ENCODE assay signal across 16 mouse cellular contexts in genomic region chr9:42246688-42247087, GRCm38 (mm10).
"Had no signal": no experiment of that assay in that cellular context is flagged by ENCODE, and none has a peak within 500 bp of the region (broad histone marks: within the 10 kb centered on the region; RNA-seq: fewer than 3 reads in every experiment).

No protein-coding gene starts in this region.

- ATAC-seq: inflammation-experienced regulatory T-cells, adult 6 months; intestine, postnatal 0 days; liver, embryonic 12.5 days; midbrain, embryonic 13.5 days had no signal

- H3K27me3 ChIP-seq: liver, embryonic 12.5 days; lung, embryonic 15.5 days; midbrain, embryonic 13.5 days had no signal

- H3K4me3 ChIP-seq: limb, embryonic 12.5 days; liver, embryonic 12.5 days; lung, embryonic 15.5 days; midbrain, embryonic 13.5 days had no signal

- H3K27ac ChIP-seq: kidney, postnatal 0 days; limb, embryonic 12.5 days; liver, embryonic 12.5 days; lung, embryonic 15.5 days; macrophage; midbrain, embryonic 13.5 days; stomach, postnatal 0 days had no signal

- H3K36me3 ChIP-seq: liver, embryonic 12.5 days; lung, embryonic 15.5 days had no signal

- DNase-seq: kidney, adult 9 months; kidney, postnatal 36 days; layer of hippocampus, postnatal 36 days; lung, postnatal 14 days; right cerebral cortex, adult 18-20 months; thymus, adult 18-20 months; thymus, postnatal 36 days had no signal

- H3K9ac ChIP-seq: limb, embryonic 12.5 days; liver, embryonic 12.5 days; lung, embryonic 15.5 days; midbrain, embryonic 13.5 days had no signal

- H3K4me1 ChIP-seq: limb, embryonic 12.5 days; lung, embryonic 15.5 days; midbrain, embryonic 13.5 days had no signal
